Mouse (Mus musculus) forebrain, embryonic 12.5 days (tissue): ENCODE data around the gene Bbip1. TPM values are rescaled to one million over a fixed set of nuclear protein-coding genes. Genes with fewer than 3 reads are reported as not detected.
"Not testable (repeated sequence)": the region's sequence is repeated elsewhere in the genome, so short reads cannot be mapped to it uniquely, and the experiment has no call there.

Experiments used
- ATAC-seq: fragments of 200-750 bp; cut with Nextera tagmentation; 2 replicates; pipeline ENCODE4 v1.8.0; 2017; ENCODE audit warnings: moderate TSS enrichment; ENCODE audit not compliant: low FRiP score
- H3K27ac ChIP-seq: fragments of 300-500 bp; sonication (generic); 2 replicates; pipeline ENCODE4 v1.5.1; 2016; ENCODE audit warnings: mild to moderate bottlenecking
- H3K27me3 ChIP-seq: fragments of 300-500 bp; sonication (generic); 2 replicates; pipeline ENCODE4 v1.6.1; 2016; ENCODE audit warnings: mild to moderate bottlenecking
- H3K36me3 ChIP-seq: fragments of 300-500 bp; sonication (generic); replicated peaks from 2 replicates; pipeline ENCODE4 v1.6.1; 2016; ENCODE audit warnings: mild to moderate bottlenecking
- H3K4me1 ChIP-seq: fragments of 300-500 bp; sonication (generic); 2 replicates; pipeline ENCODE4 v1.6.1; 2016
- H3K4me2 ChIP-seq: fragments of 300-500 bp; sonication (generic); 2 replicates; pipeline ENCODE4 v1.6.1; 2016; ENCODE audit warnings: mild to moderate bottlenecking, moderate library complexity
- H3K4me3 ChIP-seq: fragments of 300-500 bp; sonication (generic); replicated peaks from 2 replicates; pipeline ENCODE4 v1.5.1; 2016; ENCODE audit warnings: mild to moderate bottlenecking
- H3K9ac ChIP-seq: fragments of 300-500 bp; sonication (generic); 2 replicates; pipeline ENCODE4 v1.6.1; 2016; ENCODE audit warnings: mild to moderate bottlenecking
- H3K9me3 ChIP-seq: fragments of 300-500 bp; sonication (generic); 2 replicates; pipeline ENCODE4 v1.6.1; 2016
- WGBS: fragments of 180-500 bp; shearing (Covaris S2); methylation state at CpG from one replicate; pipeline ENCODE4 v1.1.7; 2016; 5-methylcytosine and 5-hydroxymethylcytosine counted together
- polyA plus RNA-seq: library from polyadenylated mRNA; unstranded; fragments of >200 nt; fragmentation: Nextera tagmentation; extraction: Ambion mirVana; gene quantifications from 2 replicates; pipeline ENCODE4 v1.2.1, GENCODE M21; 2016

Bbip1 gene
- polyA plus RNA-seq, 1 experiment from 2014 or later = 139 TPM

GRCm38 (mm10) chr19:53957513-53957912 is 13.1 kb upstream of the Bbip1 start:
- WGBS = 93% methylated on average over 2 of the region's 2 CpGs
- H3K36me3 ChIP-seq = no peaks in the 10 kb centered on the region
- no peak overlapping the region for H3K4me2 ChIP-seq
- no peak overlapping the region for H3K9ac ChIP-seq
- H3K9me3 ChIP-seq = no peaks in the 10 kb centered on the region
- H3K4me3 ChIP-seq = no peak overlapping the region
- H3K27me3 ChIP-seq = no peaks in the 10 kb centered on the region
- no peak for ATAC-seq
- H3K4me1 ChIP-seq = peaks cover 4% of the 10 kb centered on the region
- no peak overlapping the region for H3K27ac ChIP-seq

- Histone ChIP-seq H3K9me3 (no peaks in the 10 kb centered on the region), H3K9ac (peak overlapping the region; percentile 97), H3K27me3 (no peaks in the 10 kb centered on the region), H3K36me3 (no peaks in the 10 kb centered on the region; the same call in 1 of the 2 replicates), H3K4me3 (peak overlapping the region; percentile 95), H3K4me2 (peak overlapping the region; percentile 57), H3K27ac (peak overlapping the region; percentile 99), H3K4me1 (peaks cover 23% of the 10 kb centered on the region)
- ATAC-seq = peak; percentile 49
- under 1% methylated on average over 59 of the region's 69 CpGs for WGBS
These were observed 980 bp upstream of the Bbip1 start for GRCm38 (mm10) chr19:53945171-53946042.

- H3K4me2 ChIP-seq = peak overlapping the region; percentile 57
- peak overlapping the region; percentile 99 for H3K27ac ChIP-seq
- no peaks in the 10 kb centered on the region; the same call in 1 of the 2 replicates for H3K36me3 ChIP-seq
- WGBS = 0% methylated on average over 23 of the region's 47 CpGs
- no peaks in the 10 kb centered on the region for H3K9me3 ChIP-seq
- H3K9ac ChIP-seq = peak overlapping the region; percentile 97
- H3K27me3 ChIP-seq = no peaks in the 10 kb centered on the region
- ATAC-seq = peak; percentile 85
- H3K4me1 ChIP-seq = peaks cover 23% of the 10 kb centered on the region
- H3K4me3 ChIP-seq = peak overlapping the region; percentile 95
These were observed 351 bp upstream of the Bbip1 start for GRCm38 (mm10) chr19:53944786-53945169.

GRCm38 (mm10) chr19:53942342-53942741 is 2.1 kb downstream of the Bbip1 start:
- 0 out of 2 replicates have a peak overlapping the region, but pooled peaks have one; percentile 7 for H3K4me3 ChIP-seq
- no peak overlapping the region for H3K27ac ChIP-seq
- no peaks in the 10 kb centered on the region for H3K9me3 ChIP-seq
- no peak overlapping the region for H3K4me2 ChIP-seq
- H3K27me3 ChIP-seq = no peaks in the 10 kb centered on the region
- no peak for ATAC-seq
- peaks cover 19% of the 10 kb centered on the region for H3K4me1 ChIP-seq
- 95% methylated on average over 2 of the region's 2 CpGs for WGBS
- H3K9ac ChIP-seq = no peak overlapping the region
- peaks cover 17% of the 10 kb centered on the region for H3K36me3 ChIP-seq

- no peak overlapping the region for H3K4me2 ChIP-seq
- no peaks in the 10 kb centered on the region for H3K9me3 ChIP-seq
- H3K36me3 ChIP-seq = peaks cover 22% of the 10 kb centered on the region
- H3K4me1 ChIP-seq = peaks cover 10% of the 10 kb centered on the region
- H3K4me3 ChIP-seq = no peak overlapping the region
- 89% methylated on average over 4 of the region's 4 CpGs for WGBS
- H3K27me3 ChIP-seq = no peaks in the 10 kb centered on the region
- H3K27ac ChIP-seq = no peak overlapping the region
- no peak overlapping the region for H3K9ac ChIP-seq
- ATAC-seq = no peak
These were observed 3.3 kb downstream of the Bbip1 start for GRCm38 (mm10) chr19:53941139-53941538.

- H3K36me3 ChIP-seq = peaks cover 22% of the 10 kb centered on the region
- peaks cover 7% of the 10 kb centered on the region for H3K4me1 ChIP-seq
- no peak overlapping the region for H3K9ac ChIP-seq
- 88% methylated on average over 4 of the region's 4 CpGs for WGBS
- no peak overlapping the region for H3K27ac ChIP-seq
- no peaks in the 10 kb centered on the region for H3K9me3 ChIP-seq
- ATAC-seq = no peak
- no peak overlapping the region for H3K4me2 ChIP-seq
- no peaks in the 10 kb centered on the region for H3K27me3 ChIP-seq
- no peak overlapping the region for H3K4me3 ChIP-seq
These were observed 5.0 kb downstream of the Bbip1 start for GRCm38 (mm10) chr19:53939467-53939866.

GRCm38 (mm10) chr19:53934046-53934445 is 10.4 kb downstream of the Bbip1 start:
- Histone ChIP-seq H3K4me1 (no peaks in the 10 kb centered on the region), H3K4me3 (no peak overlapping the region), H3K4me2 (no peak overlapping the region), H3K36me3 (peaks cover 47% of the 10 kb centered on the region), H3K27me3 (no peaks in the 10 kb centered on the region), H3K27ac (no peak overlapping the region), H3K9me3 (no peaks in the 10 kb centered on the region), H3K9ac (no peak overlapping the region)
- no peak for ATAC-seq

GRCm38 (mm10) chr19:53933050-53933449 is 11.4 kb downstream of the Bbip1 start:
- ATAC-seq = no peak
- Histone ChIP-seq H3K9me3 (no peaks in the 10 kb centered on the region), H3K4me3 (no peak overlapping the region), H3K27me3 (no peaks in the 10 kb centered on the region), H3K27ac (no peak overlapping the region), H3K9ac (no peak overlapping the region), H3K4me1 (no peaks in the 10 kb centered on the region), H3K4me2 (no peak overlapping the region), H3K36me3 (peaks cover 47% of the 10 kb centered on the region)

- ATAC-seq = no peak
- Histone ChIP-seq H3K9ac (no peak overlapping the region), H3K4me2 (no peak overlapping the region), H3K36me3 (peaks cover 56% of the 10 kb centered on the region), H3K9me3 (no peaks in the 10 kb centered on the region), H3K27ac (no peak overlapping the region), H3K4me3 (no peak overlapping the region), H3K27me3 (no peaks in the 10 kb centered on the region), H3K4me1 (no peaks in the 10 kb centered on the region)
- 92% methylated on average over 3 of the region's 3 CpGs for WGBS
These were observed 15.2 kb downstream of the Bbip1 start for GRCm38 (mm10) chr19:53929218-53929617.

- no peak overlapping the region for H3K4me2 ChIP-seq
- H3K27me3 ChIP-seq = no peaks in the 10 kb centered on the region
- no peak for ATAC-seq
- H3K27ac ChIP-seq = no peak overlapping the region
- H3K4me3 ChIP-seq = no peak overlapping the region
- peaks cover 56% of the 10 kb centered on the region for H3K36me3 ChIP-seq
- 96% methylated on average over 1 of the region's 1 CpGs for WGBS
- H3K9ac ChIP-seq = no peak overlapping the region
- H3K9me3 ChIP-seq = no peaks in the 10 kb centered on the region
- H3K4me1 ChIP-seq = no peaks in the 10 kb centered on the region
These were observed 17.7 kb downstream of the Bbip1 start for GRCm38 (mm10) chr19:53926705-53927104.

- 93% methylated on average over 2 of the region's 2 CpGs for WGBS
These were observed 19.1 kb downstream of the Bbip1 start for GRCm38 (mm10) chr19:53925338-53925751.

GRCm38 (mm10) chr19:53921996-53922395 is 22.4 kb downstream of the Bbip1 start:
- H3K9me3 ChIP-seq, ATAC-seq, H3K27ac ChIP-seq, H3K27me3 ChIP-seq, H3K4me1 ChIP-seq, H3K9ac ChIP-seq, H3K4me2 ChIP-seq, H3K4me3 ChIP-seq: not testable (repeated sequence)
- 92% methylated on average over 3 of the region's 3 CpGs for WGBS
- peaks cover 65% of the 10 kb centered on the region for H3K36me3 ChIP-seq

More at GRCm38 (mm10) chr19:53925338-53925751, 19.1 kb downstream of the Bbip1 start:
- no peak for ATAC-seq
- Histone ChIP-seq H3K9ac (no peak overlapping the region), H3K4me1 (no peaks in the 10 kb centered on the region), H3K36me3 (peaks cover 61% of the 10 kb centered on the region), H3K9me3 (no peaks in the 10 kb centered on the region), H3K4me2 (no peak overlapping the region), H3K27me3 (no peaks in the 10 kb centered on the region), H3K4me3 (no peak overlapping the region), H3K27ac (no peak overlapping the region)

GRCm38 (mm10) chr19:53919541-53919940 is 24.9 kb downstream of the Bbip1 start:
- H3K27me3 ChIP-seq = no peaks in the 10 kb centered on the region
- no peaks in the 10 kb centered on the region for H3K9me3 ChIP-seq
- peaks cover 71% of the 10 kb centered on the region for H3K36me3 ChIP-seq
- no peak for ATAC-seq
- no peak overlapping the region for H3K4me3 ChIP-seq
- no peak overlapping the region for H3K4me2 ChIP-seq
- WGBS = 95% methylated on average over 10 of the region's 10 CpGs
- no peak overlapping the region for H3K9ac ChIP-seq
- no peak overlapping the region for H3K27ac ChIP-seq
- H3K4me1 ChIP-seq = no peaks in the 10 kb centered on the region
